Mouse (Mus musculus) MEL (cell line): ENCODE data around the gene Tcf7l2.

Experiments used
- ELF1 ChIP-seq: IDR thresholded peaks from 2 replicates; pipeline ENCODE4 v1.6.1; 2014; ENCODE audit warnings: low read depth, mild to moderate bottlenecking, inconsistent platforms, low read length, improper control_type of control experiment, moderate library complexity
- MAFK ChIP-seq: IDR thresholded peaks from 2 replicates; pipeline ENCODE4 v1.6.1; 2011; ENCODE audit warnings: low read depth, mild to moderate bottlenecking, low read length, improper control_type of control experiment, borderline replicate concordance
- NELFE ChIP-seq: IDR thresholded peaks from 2 replicates; pipeline ENCODE4 v1.6.1; 2011; ENCODE audit warnings: low read depth, low read length, improper control_type of control experiment
- POLR2A ChIP-seq, 2 experiments: IDR thresholded peaks; 2 replicates each; pipeline ENCODE4 v1.6.1; 2011 to 2012; ENCODE audit warnings: low read length in 2 of 2, mild to moderate bottlenecking in 2 of 2, control low read depth in 1 of 2, improper control_type of control experiment in 1 of 2, low read depth in 1 of 2, moderate library complexity in 1 of 2; ENCODE audit not compliant: control insufficient read depth in 1 of 2, insufficient read depth in 1 of 2, poor library complexity in 1 of 2

GRCm38 (mm10) chr19:55953207-55953606 lies 211.6 kb downstream of the Tcf7l2 start:
- TF ChIP-seq POLR2A (IDR thresholded peaks at IDR 0.05; ENCODE audit: control insufficient read depth in 1 of 2, insufficient read depth in 1 of 2, low read depth in 1 of 2, low read length in 2 of 2, poor library complexity in 1 of 2) = no peak
- TF ChIP-seq NELFE = no peak
- no peak for TF ChIP-seq MAFK
- no peak for TF ChIP-seq ELF1
